Mouse (Mus musculus): ENCODE data around the gene Dennd1c. TPM values are rescaled to one million over a fixed set of nuclear protein-coding genes. Genes with fewer than 3 reads are reported as not detected.
A peak's percentile ranks its signal among the peaks of the same experiment; 100 is the strongest.

Dennd1c gene
- polyA plus RNA-seq, 1 experiment = 8.9 TPM

DNA sequence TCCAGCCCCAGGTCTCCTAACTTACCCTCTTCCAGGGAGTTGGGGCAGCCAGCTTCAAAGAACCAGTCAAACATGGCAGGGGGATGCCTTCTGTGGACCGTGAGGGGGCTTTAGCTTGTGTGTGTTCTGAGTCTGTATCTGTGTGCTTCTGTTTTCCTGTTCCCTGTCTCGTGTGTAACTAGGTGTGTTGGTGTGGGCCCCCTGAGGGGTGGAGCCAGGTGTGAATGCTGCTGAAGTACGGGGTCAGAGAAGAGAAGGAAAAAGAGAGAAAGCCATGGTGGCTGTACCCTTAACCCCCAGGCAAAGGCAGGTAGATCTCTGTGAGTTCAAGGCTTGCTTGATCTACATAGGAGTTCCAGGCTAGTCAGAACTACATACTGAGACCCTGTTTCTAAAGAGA lies 1.4 kb downstream of the Dennd1c start:
- TF ChIP-seq CTCF (IDR thresholded peaks at IDR 0.05; ENCODE audit: low read depth, low read length) = no peak
- Histone ChIP-seq H3K27ac (ENCODE audit: insufficient read depth, low read length) (no peak overlapping the region), H3K9ac (ENCODE audit: low read depth, poor library complexity, severe bottlenecking) (no peak overlapping the region), H3K4me1 (ENCODE audit: control insufficient read depth, insufficient read depth, low read length) (peaks cover 10% of the 10 kb centered on the region), H3K4me3 (ENCODE audit: low read depth, low read length) (no peak overlapping the region), H3K27me3 (ENCODE audit: control insufficient read depth, insufficient read depth, low read length, poor library complexity, severe bottlenecking) (no peaks in the 10 kb centered on the region), H3K36me3 (ENCODE audit: control insufficient read depth, insufficient read depth, low read length, poor library complexity, severe bottlenecking) (no peaks in the 10 kb centered on the region), H3K9me3 (replicated peaks; ENCODE audit: control insufficient read depth, insufficient read depth, low read length, poor library complexity, severe bottlenecking) (no peaks in the 10 kb centered on the region)

DNA sequence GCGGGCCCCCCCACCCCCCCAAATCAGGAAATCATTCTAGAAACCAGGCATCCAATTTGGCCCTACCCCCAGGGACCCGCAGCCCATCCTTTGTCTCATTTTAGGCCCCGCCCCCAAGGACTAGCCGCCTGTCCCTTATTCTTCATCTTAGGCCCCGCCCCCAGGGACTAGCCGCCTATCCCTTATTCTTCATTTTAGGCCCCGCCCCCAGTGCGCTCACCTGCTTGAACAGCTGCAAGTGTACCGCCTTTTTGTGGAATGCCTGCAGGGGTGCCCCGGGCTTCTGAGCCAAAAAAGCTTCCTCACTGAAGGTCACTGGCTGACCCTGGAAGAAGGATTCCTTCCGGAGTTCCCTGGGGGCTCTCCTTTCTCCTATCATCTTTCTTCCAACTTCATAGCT lies 7.6 kb downstream of the Dennd1c start:
- H3K27me3 ChIP-seq (ENCODE audit: control insufficient read depth, insufficient read depth, low read length, poor library complexity, severe bottlenecking) = no peaks in the 10 kb centered on the region
- H3K4me3 ChIP-seq (ENCODE audit: low read depth, low read length) = peak overlapping the region; percentile 69
- peaks cover 16% of the 10 kb centered on the region for H3K4me1 ChIP-seq (ENCODE audit: control insufficient read depth, insufficient read depth, low read length)
- peak overlapping the region; percentile 57 for H3K9ac ChIP-seq (ENCODE audit: low read depth, poor library complexity, severe bottlenecking)
- no peak for TF ChIP-seq CTCF (IDR thresholded peaks at IDR 0.05; ENCODE audit: low read depth, low read length)
- TF ChIP-seq POLR2A (IDR thresholded peaks at IDR 0.05; ENCODE audit: insufficient read depth, low read length) = no peak
- peak; percentile 79; the same call in 1 of the 2 replicates for TF ChIP-seq EP300 (IDR thresholded peaks at IDR 0.05; ENCODE audit: insufficient read depth, low read depth, low read length)
- no peaks in the 10 kb centered on the region for H3K9me3 ChIP-seq (replicated peaks; ENCODE audit: control insufficient read depth, insufficient read depth, low read length, poor library complexity, severe bottlenecking)
- H3K36me3 ChIP-seq (ENCODE audit: control insufficient read depth, insufficient read depth, low read length, poor library complexity, severe bottlenecking) = 0 out of 2 replicates have a peak, but pooled peaks cover 2% of the 10 kb centered on the region
- peak overlapping the region; percentile 48; the same call in 1 of the 2 replicates for H3K27ac ChIP-seq (ENCODE audit: insufficient read depth, low read length)

DNA sequence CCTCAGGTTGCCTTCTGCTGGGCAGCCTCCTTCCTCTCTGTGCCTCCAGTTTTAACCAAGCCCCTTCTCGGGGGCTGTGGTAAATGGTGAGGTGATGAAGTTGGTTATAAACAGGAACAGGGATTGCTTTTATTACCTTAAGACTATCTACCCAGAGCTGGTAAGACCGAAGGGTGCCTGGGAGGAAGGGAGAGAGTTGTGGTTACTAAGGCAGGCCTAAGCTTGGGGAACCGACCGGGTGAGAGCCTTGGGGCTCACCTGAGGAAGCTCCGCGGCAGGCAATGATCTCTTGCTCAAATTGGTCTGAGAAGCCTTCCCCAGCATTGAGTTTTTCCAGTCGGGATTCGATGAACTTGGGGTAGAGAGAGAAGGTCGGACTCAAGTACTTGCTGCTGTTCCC lies 8.0 kb downstream of the Dennd1c start:
- Histone ChIP-seq H3K9me3 (replicated peaks; ENCODE audit: control insufficient read depth, insufficient read depth, low read length, poor library complexity, severe bottlenecking) (no peaks in the 10 kb centered on the region), H3K4me3 (ENCODE audit: low read depth, low read length) (peak overlapping the region; percentile 69), H3K36me3 (ENCODE audit: control insufficient read depth, insufficient read depth, low read length, poor library complexity, severe bottlenecking) (0 out of 2 replicates have a peak, but pooled peaks cover 2% of the 10 kb centered on the region), H3K27ac (ENCODE audit: insufficient read depth, low read length) (peak overlapping the region; percentile 70), H3K4me1 (ENCODE audit: control insufficient read depth, insufficient read depth, low read length) (peaks cover 16% of the 10 kb centered on the region), H3K9ac (ENCODE audit: low read depth, poor library complexity, severe bottlenecking) (peak overlapping the region; percentile 57), H3K27me3 (ENCODE audit: control insufficient read depth, insufficient read depth, low read length, poor library complexity, severe bottlenecking) (no peaks in the 10 kb centered on the region)
- no peak for TF ChIP-seq POLR2A (IDR thresholded peaks at IDR 0.05; ENCODE audit: insufficient read depth, low read length)
- no peak for TF ChIP-seq CTCF (IDR thresholded peaks at IDR 0.05; ENCODE audit: low read depth, low read length)

DNA sequence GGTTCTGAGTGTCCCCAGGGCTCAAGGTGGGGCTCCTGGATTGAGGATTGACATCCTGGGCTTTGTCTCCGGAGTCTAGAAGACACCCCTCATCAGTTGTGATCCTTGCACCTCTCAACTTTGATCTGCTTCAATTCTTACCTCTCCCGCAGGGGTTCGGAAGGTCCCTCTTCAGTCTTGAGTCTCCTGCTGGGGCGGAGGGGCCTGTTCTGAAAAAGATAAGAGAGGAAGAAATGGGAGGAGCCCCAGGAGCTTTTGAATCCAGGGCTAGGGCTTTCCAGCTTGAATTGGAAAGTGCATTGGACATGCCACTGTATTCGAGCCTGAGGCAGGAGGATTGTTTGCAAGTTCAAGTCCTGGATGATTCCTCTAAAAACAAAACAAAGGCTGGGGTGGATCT lies 11.4 kb downstream of the Dennd1c start:
- Histone ChIP-seq H3K9ac (ENCODE audit: low read depth, poor library complexity, severe bottlenecking) (no peak overlapping the region), H3K27me3 (ENCODE audit: control insufficient read depth, insufficient read depth, low read length, poor library complexity, severe bottlenecking) (no peaks in the 10 kb centered on the region), H3K27ac (ENCODE audit: insufficient read depth, low read length) (no peak overlapping the region)

DNA sequence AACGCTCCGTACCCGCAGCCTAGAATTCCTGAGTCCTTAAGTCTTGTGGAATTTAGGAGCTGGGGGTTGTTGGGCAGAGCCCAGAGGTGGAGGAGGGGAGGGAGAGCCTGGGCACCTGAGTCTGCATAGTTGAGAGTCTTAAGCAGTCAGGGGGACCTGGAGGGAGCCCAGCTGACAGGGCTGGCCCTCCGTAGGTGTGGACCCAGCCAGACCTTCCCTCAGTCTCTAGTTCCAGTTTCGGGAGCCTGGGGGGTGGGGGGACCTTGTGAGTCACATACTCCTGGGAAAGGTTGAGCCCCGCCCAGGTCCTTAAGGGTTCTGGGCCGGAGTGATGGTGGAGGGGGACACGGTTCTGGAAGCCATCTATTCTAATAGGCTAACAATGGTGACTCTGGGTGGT lies 15.3 kb downstream of the Dennd1c start:
- TF ChIP-seq POLR2A (IDR thresholded peaks at IDR 0.05; ENCODE audit: insufficient read depth, low read length) (no peak), CTCF (IDR thresholded peaks at IDR 0.05; ENCODE audit: low read depth, low read length) (no peak), EP300 (IDR thresholded peaks at IDR 0.05; ENCODE audit: insufficient read depth, low read depth, low read length) (no peak)
- Histone ChIP-seq H3K9ac (ENCODE audit: low read depth, poor library complexity, severe bottlenecking) (peak overlapping the region; percentile 84), H3K27ac (ENCODE audit: insufficient read depth, low read length) (no peak overlapping the region), H3K4me3 (ENCODE audit: low read depth, low read length) (peak overlapping the region; percentile 91), H3K4me1 (ENCODE audit: control insufficient read depth, insufficient read depth, low read length) (peaks cover 10% of the 10 kb centered on the region), H3K27me3 (ENCODE audit: control insufficient read depth, insufficient read depth, low read length, poor library complexity, severe bottlenecking) (no peaks in the 10 kb centered on the region), H3K36me3 (ENCODE audit: control insufficient read depth, insufficient read depth, low read length, poor library complexity, severe bottlenecking) (0 out of 2 replicates have a peak, but pooled peaks cover 2% of the 10 kb centered on the region), H3K9me3 (replicated peaks; ENCODE audit: control insufficient read depth, insufficient read depth, low read length, poor library complexity, severe bottlenecking) (no peaks in the 10 kb centered on the region)

More for the DNA sequence above, 11.4 kb downstream of the Dennd1c start:
- Histone ChIP-seq H3K9me3 (replicated peaks; ENCODE audit: control insufficient read depth, insufficient read depth, low read length, poor library complexity, severe bottlenecking) (no peaks in the 10 kb centered on the region), H3K4me1 (ENCODE audit: control insufficient read depth, insufficient read depth, low read length) (peaks cover 7% of the 10 kb centered on the region), H3K36me3 (ENCODE audit: control insufficient read depth, insufficient read depth, low read length, poor library complexity, severe bottlenecking) (0 out of 2 replicates have a peak, but pooled peaks cover 2% of the 10 kb centered on the region), H3K4me3 (ENCODE audit: low read depth, low read length) (no peak overlapping the region)
- TF ChIP-seq EP300 (IDR thresholded peaks at IDR 0.05; ENCODE audit: insufficient read depth, low read depth, low read length) (no peak), CTCF (IDR thresholded peaks at IDR 0.05; ENCODE audit: low read depth, low read length) (no peak), POLR2A (IDR thresholded peaks at IDR 0.05; ENCODE audit: insufficient read depth, low read length) (no peak)

DNA sequence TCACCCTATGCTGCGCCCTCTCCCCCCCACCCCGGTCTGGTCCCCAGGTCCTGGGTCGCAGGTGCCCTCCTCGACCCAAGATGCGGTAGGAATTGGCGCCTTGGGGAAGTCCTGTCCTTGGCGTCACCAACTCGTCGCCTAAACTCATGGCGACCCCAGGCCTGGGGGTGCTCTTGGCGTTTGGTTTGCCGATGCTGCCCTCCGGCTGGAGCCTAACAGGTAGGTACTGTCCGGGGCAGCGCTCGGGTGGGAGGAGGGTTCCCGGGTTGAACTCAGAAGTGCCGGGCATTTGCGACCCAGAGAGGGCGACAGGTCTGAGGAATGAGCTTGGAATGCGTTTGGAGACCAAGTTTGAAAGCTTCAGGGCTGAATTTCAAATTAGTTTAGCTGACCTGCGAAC lies 15.8 kb downstream of the Dennd1c start:
- peaks cover 10% of the 10 kb centered on the region for H3K4me1 ChIP-seq (ENCODE audit: control insufficient read depth, insufficient read depth, low read length)
- H3K9ac ChIP-seq (ENCODE audit: low read depth, poor library complexity, severe bottlenecking) = peak overlapping the region; percentile 84
- TF ChIP-seq EP300 (IDR thresholded peaks at IDR 0.05; ENCODE audit: insufficient read depth, low read depth, low read length) (no peak), CTCF (IDR thresholded peaks at IDR 0.05; ENCODE audit: low read depth, low read length) (no peak), POLR2A (IDR thresholded peaks at IDR 0.05; ENCODE audit: insufficient read depth, low read length) (no peak)
- no peaks in the 10 kb centered on the region for H3K27me3 ChIP-seq (ENCODE audit: control insufficient read depth, insufficient read depth, low read length, poor library complexity, severe bottlenecking)
- H3K36me3 ChIP-seq (ENCODE audit: control insufficient read depth, insufficient read depth, low read length, poor library complexity, severe bottlenecking) = 0 out of 2 replicates have a peak, but pooled peaks cover 2% of the 10 kb centered on the region
- peak overlapping the region; percentile 91 for H3K4me3 ChIP-seq (ENCODE audit: low read depth, low read length)
- no peak overlapping the region for H3K27ac ChIP-seq (ENCODE audit: insufficient read depth, low read length)
- H3K9me3 ChIP-seq (replicated peaks; ENCODE audit: control insufficient read depth, insufficient read depth, low read length, poor library complexity, severe bottlenecking) = no peaks in the 10 kb centered on the region

All from ES-Bruce4 (cell line).